In the genomic region with DNA sequence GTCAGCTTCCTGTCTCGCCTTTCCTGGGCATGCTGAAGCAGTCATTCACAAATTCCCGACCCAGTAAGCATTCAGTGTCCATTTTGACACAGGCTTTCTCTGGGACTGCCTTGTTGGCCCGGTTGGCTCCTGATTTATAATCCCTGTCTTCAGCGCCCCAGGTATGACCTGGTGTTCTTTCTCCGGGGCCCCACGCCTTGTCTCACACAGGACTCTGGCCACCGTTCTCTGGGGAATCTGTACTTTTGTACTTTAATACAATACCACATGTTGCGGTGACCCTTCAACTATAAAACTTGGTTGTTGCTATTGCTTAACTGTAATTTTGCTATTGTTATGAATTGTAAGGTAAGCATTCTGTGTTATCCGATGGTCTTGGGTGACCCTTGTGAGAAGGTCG, we compare ENCODE assay signal across 25 mouse cellular contexts. TPM values are rescaled to one million over a fixed set of nuclear protein-coding genes. Genes with fewer than 3 reads are reported as not detected.
DNase-seq lines count a peak whose midpoint lies in the region; ATAC-seq lines count a peak whose summit lies in the region.
"Had no signal": no experiment of that assay in that cellular context is flagged by ENCODE, and none has a peak within 500 bp of the region (broad histone marks: within the 10 kb centered on the region; RNA-seq: fewer than 3 reads in every experiment).

No protein-coding gene starts in this region.

- H3K36me3 ChIP-seq in intestine, embryonic 16.5 days (ENCODE audit: control insufficient read depth, insufficient read depth, low read length) = no peaks in the 10 kb centered on the region
- H3K36me3 ChIP-seq: embryonic facial prominence, embryonic 13.5 days; forebrain, embryonic 12.5 days; heart, embryonic 12.5 days had no signal

- H3K4me3 ChIP-seq in brown adipose tissue, adult 24 weeks (ENCODE audit: insufficient read depth, low read depth, low read length) = no peak overlapping the region
- no peak overlapping the region for H3K4me3 ChIP-seq in intestine, embryonic 16.5 days (ENCODE audit: low read length)
- H3K4me3 ChIP-seq: embryonic facial prominence, embryonic 13.5 days; forebrain, embryonic 12.5 days; heart, adult 2 months; heart, embryonic 12.5 days had no signal

- DNase-seq in kidney, adult 18-20 months = peak; percentile 40
- no peak for DNase-seq in kidney, postnatal 4 days
- DNase-seq in kidney, postnatal 25 days = peak; percentile 46 to 78
- no peak for DNase-seq in adrenal gland, adult 2 months
- no peak for DNase-seq in embryo, embryonic 10 days (ENCODE audit: low spot score)
- DNase-seq: adrenal gland, adult 8-10 months; adrenal gland, postnatal 36 days; cerebellum, adult 11-12 months; cerebellum, adult 9-10 months; cerebellum, postnatal 25 days; gastrocnemius, postnatal 14 days; heart, adult 2 months; heart, postnatal 36 days had no signal

- H3K4me1 ChIP-seq in brown adipose tissue, adult 24 weeks (ENCODE audit: control insufficient read depth, insufficient read depth, insufficient read length, low read length) = peaks cover 13% of the 10 kb centered on the region
- no peaks in the 10 kb centered on the region for H3K4me1 ChIP-seq in intestine, embryonic 16.5 days (ENCODE audit: control insufficient read depth, insufficient read depth, low read length)
- H3K4me1 ChIP-seq: forebrain, embryonic 12.5 days had no signal

- H3K9ac ChIP-seq in intestine, embryonic 16.5 days (ENCODE audit: low read depth, low read length) = no peak overlapping the region
- H3K9ac ChIP-seq: embryonic facial prominence, embryonic 13.5 days; forebrain, embryonic 12.5 days; heart, embryonic 12.5 days had no signal

- 63% methylated on average over 10 of the region's 10 CpGs for WGBS in intestine, embryonic 16.5 days

- no peak overlapping the region for H3K4me2 ChIP-seq in intestine, embryonic 16.5 days (ENCODE audit: low read depth, low read length)
- H3K4me2 ChIP-seq: embryonic facial prominence, embryonic 13.5 days; forebrain, embryonic 12.5 days; heart, embryonic 12.5 days had no signal

- H3K27me3 ChIP-seq in intestine, embryonic 16.5 days (replicated peaks; ENCODE audit: control insufficient read depth, insufficient read depth, low read length) = no peaks in the 10 kb centered on the region
- H3K27me3 ChIP-seq: embryonic facial prominence, embryonic 13.5 days; forebrain, embryonic 12.5 days; heart, embryonic 12.5 days had no signal

- H3K27ac ChIP-seq in brown adipose tissue, adult 24 weeks (replicated peaks; ENCODE audit: low read depth, low read length) = peak overlapping the region; percentile 54
- peak overlapping the region; percentile 69 for H3K27ac ChIP-seq in intestine, embryonic 16.5 days (ENCODE audit: low read length)
- H3K27ac ChIP-seq: embryonic facial prominence, embryonic 13.5 days; forebrain, embryonic 12.5 days; heart, adult 2 months had no signal

- H3K9me3 ChIP-seq in intestine, embryonic 16.5 days (ENCODE audit: control insufficient read depth, low read length) = no peaks in the 10 kb centered on the region
- H3K9me3 ChIP-seq: embryonic facial prominence, embryonic 13.5 days; forebrain, embryonic 12.5 days; heart, embryonic 12.5 days had no signal

- ATAC-seq in intestine, embryonic 16.5 days = peak; percentile 77
- ATAC-seq: forebrain, embryonic 16.5 days; hindbrain, embryonic 16.5 days had no signal

RNA-seq across cellular contexts. Expression of gene Anapc15-ps, which starts 26.7 kb away (rescaled TPM):
- not detected in 2 replicates for polyA plus RNA-seq in brown adipose tissue, adult 24 weeks (2012; ENCODE audit: insufficient read depth, insufficient read length, missing spikeins)
- polyA plus RNA-seq in intestine, embryonic 16.5 days (2015; fragmentation: Nextera tagmentation; extraction: Ambion mirVana) = not detected in 2 replicates
- total RNA-seq in adrenal gland, adult 2 months (2021) = not detected
- not detected in 2 replicates for polyA plus RNA-seq in adrenal gland, adult 2 months (2012; rRNA removed)
- total RNA-seq: adrenal gland, postnatal 36 days; ES-E14; gastrocnemius, adult 18-20 months; gastrocnemius, postnatal 14 days; heart, adult 2 months; heart, postnatal 36 days had no signal
- polyA plus RNA-seq: cortical plate, adult 2 months; embryonic facial prominence, embryonic 13.5 days; forebrain, embryonic 12.5 days; forebrain, embryonic 16.5 days; gonadal fat pad, adult 2 months; heart, adult 2 months; heart, embryonic 12.5 days; hindbrain, embryonic 11.5 days had no signal

Comparison
In these comparisons a context has a peak if more than half of its experiments do, and no peak if none do; other contexts are left out.
1. DNase-seq: peak in kidney, adult 18-20 months (single experiment) and kidney, postnatal 25 days (2 of 2); none in kidney, postnatal 4 days (0 of 2), adrenal gland, adult 2 months (single experiment) and embryo, embryonic 10 days (single experiment).